23 mouse cellular contexts compared by ENCODE assay signal in genomic region chr1:112192604-112193003, GRCm38 (mm10).
DNase-seq lines count a peak whose midpoint lies in the region; ATAC-seq and TF ChIP-seq lines count a peak whose summit lies in the region.
"Had no signal": no experiment of that assay in that cellular context is flagged by ENCODE, and none has a peak within 500 bp of the region (broad histone marks: within the 10 kb centered on the region; RNA-seq: fewer than 3 reads in every experiment).

No protein-coding gene starts in this region.

- no peak for TF ChIP-seq CTCF in thymus, adult 2 months (IDR thresholded peaks at IDR 0.05; ENCODE audit: borderline replicate concordance, control insufficient read depth, extremely low read depth, insufficient read depth, low read length, poor library complexity)

- H3K27ac ChIP-seq in thymus, adult 2 months (ENCODE audit: control insufficient read depth, insufficient read depth, low read length), result no peak overlapping the region

- peak; percentile 99 for ATAC-seq in frontal cortex, adult (ENCODE audit: low TSS enrichment)
- ATAC-seq: activated CD4-positive, CD25-positive, alpha-beta regulatory T cell, adult 4 months; CD4-positive, CD25-positive, alpha-beta regulatory T cell, adult 4 months; Patski had no signal

- H3K27me3 ChIP-seq in thymus, adult 2 months (ENCODE audit: control insufficient read depth, insufficient read depth, low read length), result no peaks in the 10 kb centered on the region
- H3K27me3 ChIP-seq: CH12.LX, Patski had no signal

- no peak for TF ChIP-seq POLR2A in thymus, adult 2 months (IDR thresholded peaks at IDR 0.05; ENCODE audit: control insufficient read depth, extremely low read depth, insufficient read depth, low read length, poor library complexity)

- no peaks in the 10 kb centered on the region for H3K4me1 ChIP-seq in thymus, adult 2 months (replicated peaks; ENCODE audit: control insufficient read depth, insufficient read depth, low read length)

- no peak overlapping the region for H3K4me3 ChIP-seq in thymus, adult 2 months (ENCODE audit: control insufficient read depth, insufficient read depth, low read length)

- 83% methylated on average over 2 of the region's 2 CpGs for WGBS in thymus, adult 2 months

- no peaks in the 10 kb centered on the region for H3K36me3 ChIP-seq in thymus, adult 2 months (ENCODE audit: control insufficient read depth, insufficient read depth, low read length)
- H3K36me3 ChIP-seq: G1E had no signal

- DNase-seq in frontal cortex, postnatal 14 days (ENCODE audit: low spot score in 2 of 2), result no peak
- DNase-seq in right cerebral cortex, adult 18-20 months, result peak; percentile 2
- DNase-seq in right cerebral cortex, postnatal 36 days (ENCODE audit: low spot score in 2 of 2), result no peak
- peak; percentile 34 for DNase-seq in brain, adult 2 months (ENCODE audit: low read depth, low spot score)
- peak; percentile 33 for DNase-seq in telencephalon, adult 2 months (ENCODE audit: low read depth, low spot score)
- no peak for DNase-seq in embryo, embryonic 10 days (ENCODE audit: low spot score)
- DNase-seq in thymus, adult 2 months, result no peak
- DNase-seq: adrenal gland, adult 2 months; adrenal gland, adult 8-10 months; adrenal gland, postnatal 10 days; adrenal gland, postnatal 14 days; adrenal gland, postnatal 25 days; adrenal gland, postnatal 36 days; B cell, adult 2 months; cerebellum, adult 11 months; cerebellum, adult 11-12 months; cerebellum, adult 18-20 months had no signal

Comparison
In these comparisons a context has a peak if more than half of its experiments do, and no peak if none do; other contexts are left out.
1. DNase-seq: peak in right cerebral cortex, adult 18-20 months (single experiment), brain, adult 2 months (single experiment) and telencephalon, adult 2 months (single experiment); none in frontal cortex, postnatal 14 days (0 of 2), right cerebral cortex, postnatal 36 days (0 of 2), embryo, embryonic 10 days (single experiment) and thymus, adult 2 months (single experiment).